Mouse (Mus musculus): ENCODE measurements around the gene Gm10964.
A peak's percentile ranks its signal among the peaks of the same experiment; 100 is the strongest.
"Not testable (repeated sequence)": the region's sequence is repeated elsewhere in the genome, so short reads cannot be mapped to it uniquely, and the experiment has no call there.

Gene Gm10964

GRCm38 (mm10) chr3:103779183-103779582 lies 40.0 kb downstream of the Gm10964 start:
- no peak for DNase-seq (ENCODE audit: low spot score in 2 of 2)

GRCm38 (mm10) chr3:103780271-103780670 lies 41.1 kb downstream of the Gm10964 start:
- no peak for DNase-seq (ENCODE audit: low spot score in 2 of 2)

GRCm38 (mm10) chr3:103780777-103781176 lies 41.6 kb downstream of the Gm10964 start:
- no peak for DNase-seq (ENCODE audit: low spot score in 2 of 2)

GRCm38 (mm10) chr3:103782844-103783609 lies 43.9 kb downstream of the Gm10964 start:
- DNase-seq (ENCODE audit: low spot score in 2 of 2): no peak

GRCm38 (mm10) chr3:103787225-103787624 lies 48.1 kb downstream of the Gm10964 start:
- DNase-seq (ENCODE audit: low spot score in 2 of 2): no peak

- DNase-seq (ENCODE audit: low spot score in 2 of 2): no peak
Measured at GRCm38 (mm10) chr3:103789096-103789495, 49.9 kb downstream of the Gm10964 start.

- DNase-seq (ENCODE audit: low spot score in 2 of 2): no peak
Measured at GRCm38 (mm10) chr3:103789891-103790345, 50.8 kb downstream of the Gm10964 start.

- no peak for DNase-seq (ENCODE audit: low spot score in 2 of 2)
Measured at GRCm38 (mm10) chr3:103790346-103791145, 51.4 kb downstream of the Gm10964 start.

GRCm38 (mm10) chr3:103791230-103792110 lies 52.3 kb downstream of the Gm10964 start, which contains the start of gene Hipk1:
Gene Hipk1 (minus strand): TSS chr3:103791563.
- peak; percentile 90 to 94 for DNase-seq (ENCODE audit: low spot score in 2 of 2)

- DNase-seq (ENCODE audit: low spot score in 2 of 2): not testable (repeated sequence)
Measured at GRCm38 (mm10) chr3:103792111-103792406, 52.9 kb downstream of the Gm10964 start.

GRCm38 (mm10) chr3:103792566-103792965 lies 53.4 kb downstream of the Gm10964 start:
- no peak for DNase-seq (ENCODE audit: low spot score in 2 of 2)

All from urinary bladder, postnatal 4 days (tissue).